Mouse (Mus musculus) myocyte (in vitro differentiated cells): Measurements from ENCODE around the gene Nsun2.

Experiments used
- E2F4 ChIP-seq: IDR thresholded peaks from one replicate; pipeline ENCODE4 v1.6.1; 2011; ENCODE audit warnings: mild to moderate bottlenecking, control low read depth, moderate library complexity; ENCODE audit not compliant: insufficient read depth
- MAX ChIP-seq: IDR thresholded peaks from one replicate; pipeline ENCODE4 v1.6.1; 2011; ENCODE audit warnings: low read depth, mild to moderate bottlenecking, control low read depth
- MYOG ChIP-seq, 3 experiments: IDR thresholded peaks; one replicate each; pipeline ENCODE4 v1.6.1; 2011; ENCODE audit warnings: control low read depth in 2 of 3, low read depth in 2 of 3, mild to moderate bottlenecking in 2 of 3; ENCODE audit not compliant: insufficient read length in 2 of 3, control insufficient read depth in 1 of 3, insufficient read depth in 1 of 3
- POLR2A ChIP-seq: IDR thresholded peaks from one replicate; pipeline ENCODE4 v1.6.1; 2011; ENCODE audit warnings: low read depth, mild to moderate bottlenecking, control low read depth, moderate library complexity; ENCODE audit not compliant: insufficient read length
- TCF12 ChIP-seq: IDR thresholded peaks from one replicate; pipeline ENCODE4 v1.6.1; 2011; ENCODE audit warnings: mild to moderate bottlenecking, control low read depth; ENCODE audit not compliant: poor library complexity, insufficient read depth, severe bottlenecking
- USF1 ChIP-seq: IDR thresholded peaks from one replicate; pipeline ENCODE4 v1.6.1; 2011; ENCODE audit warnings: low read depth, mild to moderate bottlenecking, control low read depth, moderate library complexity

- no peak for TF ChIP-seq POLR2A
- no peak for TF ChIP-seq MYOG (IDR thresholded peaks at IDR 0.05; ENCODE audit: control insufficient read depth in 1 of 3, insufficient read depth in 1 of 3, insufficient read length in 2 of 3, low read depth in 2 of 3)
- no peak for TF ChIP-seq E2F4
- no peak for TF ChIP-seq MAX
- TF ChIP-seq USF1: no peak
- no peak for TF ChIP-seq TCF12
These were observed 54.3 kb downstream of the Nsun2 start for GRCm38 (mm10) chr13:69587849-69588248.
